Mouse (Mus musculus): ENCODE data around the gene Cdca5.
"Not testable (repeated sequence)": the region's sequence is repeated elsewhere in the genome, so short reads cannot be mapped to it uniquely, and the experiment has no call there.

The Cdca5 gene

DNA sequence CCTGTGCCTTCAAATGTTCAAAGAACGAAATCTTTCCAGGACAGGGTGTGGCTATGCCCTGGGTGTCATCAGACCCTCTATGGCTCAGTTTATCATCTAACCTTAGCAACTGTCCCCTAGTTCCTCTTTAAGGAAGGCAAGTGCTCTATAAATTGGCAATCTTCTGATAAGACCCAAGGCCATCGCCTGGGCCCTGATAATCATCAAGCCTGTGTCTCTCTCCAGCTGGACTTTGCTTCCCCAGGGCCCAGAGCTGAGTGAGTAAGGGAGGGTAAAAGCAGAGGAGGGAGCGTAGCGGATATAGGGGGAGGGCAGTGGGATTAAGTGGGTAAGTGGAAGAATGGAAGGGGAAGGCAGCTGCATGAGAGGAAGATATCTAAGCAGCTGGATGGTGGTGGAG lies 19.7 kb downstream of the Cdca5 start:
- DNase-seq (ENCODE audit: low read depth): no peak

DNA sequence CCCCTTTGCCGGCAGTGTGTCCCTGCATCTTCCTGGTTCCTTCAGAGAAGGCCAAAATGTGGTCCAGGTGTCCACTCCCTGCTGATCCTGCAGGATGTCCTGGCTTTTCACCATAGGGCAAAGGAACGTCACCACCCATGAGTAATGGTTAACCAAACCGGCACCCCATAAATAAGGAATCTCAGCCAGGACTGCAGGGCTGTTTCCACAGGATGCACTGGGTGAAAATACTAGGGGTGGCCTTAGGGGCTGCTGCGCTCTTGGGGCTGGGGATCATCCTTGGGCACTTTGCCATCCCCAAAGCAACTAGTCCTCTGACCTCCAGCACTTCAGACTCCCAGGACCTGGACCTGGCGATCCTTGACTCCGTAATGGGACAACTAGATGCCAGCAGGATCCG lies 20.8 kb downstream of the Cdca5 start, which contains the start of gene Naaladl1:
Gene Naaladl1, plus strand, starts transcription at position 197 of the 400 bp plus-strand sequence.
- no peak for DNase-seq (ENCODE audit: low read depth)

DNA sequence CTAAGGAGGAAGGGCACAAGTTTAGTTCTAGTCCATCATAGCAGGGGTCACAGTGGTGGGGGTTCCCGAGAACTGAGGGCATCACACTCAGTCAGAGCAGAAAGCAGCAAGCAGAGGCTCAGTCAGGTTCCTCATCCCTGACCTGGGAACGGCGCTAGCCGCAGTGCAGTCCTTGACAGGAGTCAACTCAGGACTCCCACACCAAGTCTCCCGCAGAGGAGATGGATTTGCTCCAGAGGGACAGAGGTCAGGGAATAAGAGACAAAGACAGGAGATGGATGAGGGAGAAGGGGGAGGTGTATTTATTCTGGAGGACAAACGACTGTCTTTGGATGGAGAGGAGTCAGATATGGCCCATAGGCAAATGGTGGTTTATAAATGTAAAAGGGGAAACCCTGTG lies 28.3 kb downstream of the Cdca5 start:
- DNase-seq (ENCODE audit: low read depth): no peak

DNA sequence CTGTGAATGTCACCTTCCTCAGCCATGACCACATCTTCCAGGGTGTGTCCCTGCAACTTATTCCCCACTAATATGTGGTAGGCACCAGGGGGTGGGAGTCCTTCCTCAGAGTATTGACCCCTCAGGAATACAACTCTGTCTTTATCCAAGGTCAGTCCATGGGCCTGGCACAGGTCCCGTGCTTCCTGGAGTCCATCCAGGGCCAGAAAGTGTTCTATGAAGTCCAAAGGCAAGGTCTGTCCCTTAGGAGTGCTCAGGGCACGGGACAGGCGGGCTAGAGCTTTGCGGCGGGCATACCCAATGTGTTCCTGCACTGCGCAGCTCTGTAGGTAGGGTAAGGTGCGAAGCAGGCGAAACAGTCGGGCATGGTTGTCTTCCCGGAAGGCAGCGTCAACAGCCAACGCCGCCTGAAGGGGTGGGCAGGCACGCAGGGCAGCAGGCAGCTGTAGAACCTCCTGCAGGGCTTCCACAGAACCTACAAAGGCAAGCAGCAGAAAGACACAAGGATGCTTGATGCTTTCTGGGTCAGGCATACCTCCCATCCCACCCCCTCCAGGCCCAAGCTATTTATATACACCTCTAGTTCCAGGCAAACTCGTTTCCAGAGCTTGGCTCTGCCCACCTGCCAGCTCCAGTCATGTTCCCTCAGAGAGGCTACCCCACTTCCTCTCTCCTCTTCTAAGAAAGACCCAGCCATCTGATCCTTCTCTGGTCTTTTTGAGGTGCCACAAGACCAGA lies 31.5 kb downstream of the Cdca5 start:
- no peak for DNase-seq (ENCODE audit: low read depth)

DNA sequence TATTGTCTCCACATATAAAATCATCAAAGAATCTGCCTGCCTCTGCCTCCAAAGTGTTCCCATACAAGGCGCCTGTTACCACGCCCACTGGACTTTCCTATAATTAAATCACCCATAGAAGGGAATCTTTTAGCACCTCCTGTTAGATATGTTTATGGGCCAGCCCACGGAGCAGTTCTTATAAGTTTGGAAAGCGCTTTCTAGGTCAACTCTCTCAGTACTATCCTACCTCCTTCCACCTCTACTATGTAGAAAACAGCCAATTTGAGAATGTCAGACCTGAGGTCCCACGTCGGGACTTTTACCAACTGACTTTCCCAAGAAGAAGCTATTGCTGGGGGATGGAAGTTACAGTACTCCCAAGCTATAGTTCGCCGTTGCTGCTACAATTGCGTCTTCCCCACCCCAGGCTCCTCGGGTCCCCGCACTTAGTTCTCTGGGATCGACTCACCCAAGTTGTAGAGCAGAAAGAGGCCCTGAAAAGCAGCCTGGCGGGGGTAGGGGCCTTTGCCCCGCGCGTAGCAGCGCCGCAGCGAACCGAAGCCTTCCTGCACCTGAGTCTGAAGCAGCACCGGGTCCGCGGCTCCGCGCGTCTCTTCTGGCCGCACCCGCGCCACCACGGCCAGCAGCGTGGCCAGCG lies 32.7 kb downstream of the Cdca5 start:
- DNase-seq (ENCODE audit: low read depth): no peak

DNA sequence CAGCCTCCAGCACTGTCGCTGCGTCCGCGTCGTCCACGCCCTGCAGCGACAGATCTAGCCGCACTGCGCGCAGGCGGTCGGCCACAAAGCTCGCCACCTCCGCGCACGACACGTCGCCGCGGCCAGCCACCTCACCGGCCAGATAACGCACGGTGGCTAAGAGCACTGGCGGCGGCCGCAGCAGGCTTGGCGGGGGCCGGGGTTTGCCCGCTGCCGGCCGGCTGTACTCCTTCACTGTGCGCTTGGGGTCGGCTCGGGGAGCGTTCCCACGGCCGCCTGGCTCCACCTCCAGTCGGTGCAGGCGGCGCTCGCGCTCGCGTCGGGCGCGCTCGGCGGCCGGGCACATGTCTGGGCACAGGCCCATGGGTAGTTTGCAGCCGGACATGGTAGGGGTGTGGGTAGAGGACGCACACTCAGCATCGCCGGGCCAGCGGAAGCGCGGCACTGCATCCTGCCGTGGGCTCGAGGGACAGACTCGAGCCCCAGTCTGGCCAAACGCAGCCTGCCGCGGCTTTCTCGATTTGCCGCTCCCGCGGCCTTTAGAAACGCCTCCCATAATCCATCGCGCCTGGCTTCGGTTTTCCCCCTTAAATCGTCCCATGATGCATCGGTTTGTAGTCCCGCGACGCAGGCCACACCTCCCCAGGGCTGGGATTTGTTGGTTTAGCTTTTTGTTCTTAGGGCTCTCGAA lies 33.3 kb downstream of the Cdca5 start, which contains the start of gene Sac3d1:
Gene Sac3d1, minus strand, starts transcription at position 665 of the 691 bp plus-strand sequence.
- peak; percentile 92 for DNase-seq (ENCODE audit: low read depth)

DNA sequence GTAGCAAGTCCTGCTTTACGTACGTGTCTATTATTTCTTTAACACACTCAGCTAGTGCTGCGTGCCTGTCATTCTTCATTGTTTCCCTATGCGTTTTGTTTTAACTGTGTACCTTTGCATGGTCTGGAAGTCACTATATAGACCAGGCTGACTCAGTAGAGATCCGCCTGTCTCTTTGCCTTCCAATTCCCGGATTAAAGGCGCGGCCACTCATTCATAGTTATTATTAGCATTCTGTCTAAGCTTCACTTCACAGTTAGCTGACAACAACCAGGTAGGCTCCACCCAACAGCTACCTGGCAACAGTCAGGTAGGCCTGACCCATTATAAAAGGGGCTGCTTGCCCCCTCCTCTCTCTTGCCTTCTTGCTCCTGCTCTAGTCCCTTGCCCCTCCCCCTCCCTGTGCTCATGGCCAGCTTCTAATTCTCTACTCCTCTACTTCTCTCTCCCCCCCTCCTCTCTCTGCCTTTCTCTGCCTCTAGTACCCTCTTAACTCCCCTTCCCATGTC lies 33.9 kb downstream of the Cdca5 start:
- no peak for DNase-seq (ENCODE audit: low read depth)

DNA sequence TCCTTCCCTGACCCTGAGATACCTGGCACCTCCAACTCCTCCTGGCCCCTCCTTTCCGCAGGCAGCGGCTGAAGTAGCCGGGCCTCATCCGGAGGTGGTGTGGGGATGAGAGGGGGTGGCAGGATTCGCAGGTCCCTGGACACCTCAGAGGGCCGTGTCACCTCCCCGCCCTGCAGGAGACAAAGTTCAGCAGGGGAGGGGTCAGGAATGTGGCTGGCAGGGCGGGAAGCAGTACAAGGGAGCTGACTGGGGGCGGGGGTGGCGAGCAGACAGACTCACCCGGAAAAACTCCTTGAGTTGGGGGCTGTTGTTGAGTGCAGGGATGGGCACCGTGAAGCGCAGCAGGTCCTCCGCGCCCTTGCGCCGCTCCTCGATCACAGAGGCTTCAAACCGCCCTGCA lies 37.0 kb downstream of the Cdca5 start:
- no peak for DNase-seq (ENCODE audit: low read depth)

DNA sequence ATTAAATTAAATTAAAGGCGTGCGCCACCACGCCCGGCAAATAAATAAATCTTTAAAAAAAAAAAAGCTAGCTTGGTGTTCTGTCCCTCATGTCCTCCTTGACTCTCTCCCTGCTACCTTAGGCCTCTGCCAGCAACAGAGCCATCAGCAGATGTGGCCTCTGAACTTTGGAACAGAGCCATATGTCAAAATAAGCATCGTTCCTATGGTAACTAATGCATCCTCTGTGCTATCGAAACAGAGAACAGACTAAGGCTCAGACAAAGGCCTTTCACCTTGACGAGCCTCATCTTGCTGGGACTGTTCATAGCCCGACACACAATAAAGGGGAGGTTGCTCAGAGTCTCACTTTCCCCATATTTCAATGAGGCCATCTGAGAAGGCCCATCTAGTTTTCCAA lies 38.5 kb downstream of the Cdca5 start:
- DNase-seq (ENCODE audit: low read depth): no peak

DNA sequence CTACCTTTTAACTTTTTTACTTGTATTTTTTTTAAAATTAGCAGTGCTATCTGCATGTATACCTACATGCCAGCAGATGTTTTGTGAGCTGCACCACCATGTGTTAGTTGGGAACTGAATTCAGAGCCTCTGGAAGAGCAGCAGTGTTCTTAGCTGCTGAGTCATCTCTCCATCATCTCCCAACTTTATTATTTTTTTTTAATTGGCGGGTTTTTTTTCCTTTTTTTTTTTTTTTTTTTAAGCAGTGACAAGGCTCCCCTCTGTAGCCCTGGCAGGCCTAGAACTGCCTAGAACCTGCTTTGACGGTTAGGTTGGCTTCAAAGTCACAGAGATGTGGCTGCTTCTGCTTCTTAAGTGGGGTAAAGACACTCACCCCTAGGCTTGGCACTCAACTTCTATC lies 40.1 kb downstream of the Cdca5 start:
- DNase-seq (ENCODE audit: low read depth): no peak

DNA sequence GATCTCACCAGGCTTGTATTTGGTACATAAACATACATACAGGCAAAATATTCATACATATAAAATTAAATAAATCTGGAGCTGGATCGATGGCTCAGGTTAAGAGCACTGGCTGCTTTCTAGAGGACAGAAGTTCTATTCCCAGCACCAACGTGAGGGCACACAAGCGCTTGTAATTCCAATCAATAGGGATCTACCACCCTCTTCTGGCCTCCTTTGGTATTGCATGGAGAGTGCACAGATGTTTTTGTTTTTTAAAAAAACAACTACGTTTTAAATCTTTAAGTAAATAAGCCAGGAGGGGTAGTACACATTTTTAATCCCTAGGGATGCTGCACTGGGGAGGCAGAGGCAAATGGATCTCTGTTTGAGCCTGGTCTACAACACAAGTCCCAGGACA lies 41.5 kb downstream of the Cdca5 start:
- peak; percentile 71 for DNase-seq (ENCODE audit: low read depth)

DNA sequence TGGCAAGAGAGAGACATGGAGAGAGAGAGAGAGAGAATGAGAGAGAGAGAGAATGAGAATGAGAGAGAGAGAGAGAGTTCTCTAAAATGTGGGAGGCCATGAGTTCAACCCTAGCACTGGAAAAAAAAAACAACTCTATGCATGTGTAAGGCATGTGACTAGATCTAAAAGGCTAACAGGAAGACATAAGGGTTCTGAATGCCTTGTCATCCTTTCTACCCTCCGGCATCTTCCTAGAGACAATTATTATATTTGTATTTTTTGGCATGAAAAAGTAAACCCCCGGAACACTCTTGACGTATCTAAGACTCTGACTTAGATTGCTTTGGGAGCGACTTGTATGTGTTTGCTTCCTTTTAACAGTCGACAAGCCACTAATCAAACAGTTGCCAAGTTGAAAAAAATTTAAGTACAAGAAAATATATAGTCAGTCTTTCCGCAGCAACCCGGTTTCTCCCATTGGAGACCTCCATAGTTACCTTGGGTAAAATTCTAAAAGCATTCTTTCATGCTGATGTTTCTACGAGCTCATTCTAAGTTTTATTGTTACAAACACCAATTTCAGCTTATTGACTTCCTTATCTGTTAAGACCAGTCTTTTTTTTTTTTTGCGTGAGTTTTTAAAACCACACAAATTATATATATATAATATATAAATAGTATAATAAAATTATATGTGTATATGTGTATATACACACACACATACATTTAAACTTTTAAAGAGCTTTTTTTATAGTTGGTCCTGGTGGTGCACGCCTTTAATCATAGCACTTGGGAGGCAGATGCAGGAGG lies 42.2 kb downstream of the Cdca5 start:
- DNase-seq (ENCODE audit: low read depth): no peak

DNA sequence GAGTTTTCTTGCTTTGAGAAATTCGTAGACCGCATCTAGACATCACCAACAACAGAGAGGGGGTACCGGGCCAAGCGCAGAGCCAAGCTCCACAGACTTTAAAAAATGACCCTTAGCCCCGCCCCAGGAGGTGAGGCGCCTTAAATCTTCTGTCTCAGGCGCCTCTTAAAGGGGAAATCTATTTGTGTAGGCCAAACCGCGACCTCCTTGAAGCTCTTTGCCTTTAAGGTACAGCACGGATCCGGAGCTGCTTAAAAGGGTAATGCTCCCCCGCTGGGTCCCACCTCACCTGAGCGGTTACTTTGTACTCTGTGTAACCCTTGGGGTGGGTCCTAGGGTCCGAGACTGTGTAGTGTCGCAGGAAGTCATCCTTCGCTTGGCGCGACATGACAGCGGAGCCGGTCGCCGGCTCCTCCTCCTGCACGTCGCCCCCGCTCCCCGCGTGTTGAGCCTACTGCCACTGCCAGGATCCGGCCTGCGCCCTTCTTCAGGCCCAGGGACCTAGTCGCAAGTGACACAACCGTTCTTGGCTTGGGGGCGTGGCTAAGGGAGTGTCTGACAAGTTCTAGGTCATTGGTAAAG lies 43.1 kb downstream of the Cdca5 start, which contains the start of gene Snx15:
Gene Snx15, minus strand, starts transcription at position 545 of the 582 bp plus-strand sequence.
- DNase-seq (ENCODE audit: low read depth): peak; percentile 96

DNA sequence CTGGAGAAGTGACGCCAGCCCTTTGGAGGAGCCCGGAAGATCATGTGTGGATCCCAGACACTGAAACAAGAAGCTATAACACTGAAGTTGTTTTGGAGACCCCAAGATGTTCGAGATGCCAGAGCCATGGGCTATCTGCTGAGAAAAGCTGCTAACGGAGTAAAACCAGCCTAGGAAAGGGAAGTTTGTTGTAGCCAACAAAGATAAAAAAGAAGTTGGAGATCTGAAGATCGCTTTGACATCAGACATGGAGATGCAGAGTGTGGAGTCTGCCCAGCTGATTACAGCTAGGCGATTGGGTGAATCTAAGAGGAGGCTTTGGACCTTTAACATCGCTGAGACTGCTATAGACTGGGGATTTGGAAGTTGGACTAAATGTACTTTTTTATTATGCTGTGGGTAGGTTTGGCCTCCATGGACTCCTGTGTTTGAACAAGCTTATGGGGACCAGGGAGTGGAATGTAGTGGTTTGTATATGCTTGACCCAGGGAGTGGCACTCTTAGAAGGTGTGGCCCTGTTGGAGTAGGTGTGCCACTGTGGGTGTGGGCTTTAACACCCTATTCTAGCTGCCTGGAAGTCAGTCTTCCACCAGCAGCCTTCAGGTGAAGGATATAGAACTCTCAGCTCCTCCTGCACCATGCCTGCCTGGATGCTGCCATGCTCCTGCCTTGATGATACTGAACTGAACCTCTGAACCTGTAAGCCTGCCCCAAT lies 45.8 kb downstream of the Cdca5 start:
- not testable (repeated sequence) for DNase-seq (ENCODE audit: low read depth)

DNA sequence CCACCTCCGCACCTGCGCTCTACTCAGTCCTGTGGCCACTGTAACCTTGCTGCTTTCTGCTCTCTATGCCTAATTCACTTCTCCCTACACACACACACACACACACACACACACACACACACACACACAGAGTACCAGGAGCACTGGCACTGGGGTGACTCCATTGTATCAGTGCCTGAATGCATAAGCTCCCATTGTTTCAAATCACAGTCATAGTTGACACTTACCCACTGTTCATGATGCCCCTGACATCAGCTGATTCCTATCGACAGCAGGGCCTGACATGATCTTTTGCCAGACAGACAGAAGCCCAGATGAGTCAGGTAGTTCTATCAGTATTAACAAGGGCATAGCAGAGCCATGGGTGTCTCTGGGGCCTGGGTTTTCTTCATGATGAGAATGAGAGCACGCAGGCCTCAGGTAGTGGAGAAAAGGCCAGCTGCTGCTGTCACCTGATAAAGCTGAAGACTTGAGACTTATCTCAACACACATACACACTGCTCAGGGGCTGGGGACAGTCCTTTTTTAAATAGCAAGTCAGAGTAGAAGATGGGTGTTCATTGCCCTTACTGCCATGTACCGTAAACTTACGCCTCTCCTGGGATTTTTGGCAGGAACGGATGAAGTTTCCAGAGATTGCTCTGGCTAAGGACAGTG lies 47.5 kb downstream of the Cdca5 start:
- peak; percentile 70 for DNase-seq (ENCODE audit: low read depth)

DNA sequence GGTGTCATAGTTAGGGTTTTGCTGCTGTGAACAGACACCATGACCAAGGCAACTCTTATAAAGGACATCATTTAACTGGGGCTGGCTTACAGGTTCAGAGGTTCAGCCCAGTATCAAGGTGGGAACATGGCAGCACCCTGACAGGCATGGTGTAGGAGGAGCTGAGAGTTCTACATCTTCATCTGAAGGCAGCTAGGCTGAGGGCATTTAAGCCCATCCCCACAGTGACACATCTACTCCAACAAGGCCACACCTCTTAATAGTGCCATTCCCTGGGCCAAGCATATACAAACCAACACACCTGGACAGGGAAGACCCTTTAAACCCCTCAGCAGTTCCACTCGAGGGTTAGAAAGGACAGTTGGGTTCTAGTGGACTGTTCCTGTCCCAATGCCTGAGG lies 48.4 kb downstream of the Cdca5 start:
- not testable (repeated sequence) for DNase-seq (ENCODE audit: low read depth)

DNA sequence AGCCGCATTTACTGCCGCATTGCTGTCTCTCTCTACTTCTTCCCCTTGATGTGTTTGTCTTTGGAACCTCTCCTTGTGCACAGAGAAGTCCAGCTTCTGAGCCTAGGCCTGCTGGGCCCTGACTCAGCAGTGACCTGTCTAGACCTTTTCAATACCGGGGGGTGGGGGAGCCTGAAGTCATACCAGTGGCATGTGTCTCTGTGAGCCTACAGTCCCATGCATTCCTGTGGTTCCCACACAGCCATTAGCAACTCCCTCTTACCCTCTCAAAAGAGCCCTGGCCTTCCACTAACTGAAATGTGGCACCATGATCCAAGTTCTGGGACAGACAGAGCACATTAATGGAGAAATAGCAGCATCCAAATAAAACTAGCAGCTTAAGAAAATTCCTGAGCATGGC lies 51.6 kb downstream of the Cdca5 start:
- DNase-seq (ENCODE audit: low read depth): no peak

DNA sequence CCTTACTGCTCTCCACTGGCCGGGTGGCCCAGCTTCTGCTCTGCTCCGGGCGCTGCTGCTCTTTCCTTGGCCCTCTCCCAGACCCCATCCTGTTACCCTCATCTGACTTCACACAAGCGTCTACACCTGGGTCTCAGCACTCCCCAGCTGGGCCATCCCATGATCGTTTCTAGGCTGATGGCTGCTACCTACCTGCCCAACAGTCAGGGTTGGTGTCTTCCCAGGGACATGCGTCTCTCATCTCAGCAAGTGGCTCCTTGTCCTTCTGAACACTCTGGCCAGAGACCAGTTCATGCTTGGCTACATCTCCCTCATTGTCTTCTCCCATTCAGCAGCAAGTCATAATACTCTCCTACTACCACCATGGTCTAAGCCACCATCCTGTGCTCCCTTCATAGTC lies 54.9 kb downstream of the Cdca5 start:
- no peak for DNase-seq (ENCODE audit: low read depth)

DNA sequence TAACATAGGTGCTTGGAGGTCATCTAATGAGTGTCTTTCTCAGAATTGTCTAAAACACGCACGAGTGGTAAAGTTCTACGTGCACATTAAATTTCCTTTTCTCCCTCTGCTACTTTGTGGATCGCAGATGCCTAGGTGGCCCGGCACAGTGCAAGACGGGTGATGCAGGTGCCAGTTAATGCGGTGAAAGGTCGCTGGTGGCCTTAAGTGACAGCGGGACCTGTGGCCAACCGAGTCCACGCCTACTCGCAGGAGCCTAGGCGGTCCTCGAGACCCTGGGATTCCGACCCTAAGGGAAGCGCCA lies 55.5 kb downstream of the Cdca5 start:
- no peak for DNase-seq (ENCODE audit: low read depth)

DNA sequence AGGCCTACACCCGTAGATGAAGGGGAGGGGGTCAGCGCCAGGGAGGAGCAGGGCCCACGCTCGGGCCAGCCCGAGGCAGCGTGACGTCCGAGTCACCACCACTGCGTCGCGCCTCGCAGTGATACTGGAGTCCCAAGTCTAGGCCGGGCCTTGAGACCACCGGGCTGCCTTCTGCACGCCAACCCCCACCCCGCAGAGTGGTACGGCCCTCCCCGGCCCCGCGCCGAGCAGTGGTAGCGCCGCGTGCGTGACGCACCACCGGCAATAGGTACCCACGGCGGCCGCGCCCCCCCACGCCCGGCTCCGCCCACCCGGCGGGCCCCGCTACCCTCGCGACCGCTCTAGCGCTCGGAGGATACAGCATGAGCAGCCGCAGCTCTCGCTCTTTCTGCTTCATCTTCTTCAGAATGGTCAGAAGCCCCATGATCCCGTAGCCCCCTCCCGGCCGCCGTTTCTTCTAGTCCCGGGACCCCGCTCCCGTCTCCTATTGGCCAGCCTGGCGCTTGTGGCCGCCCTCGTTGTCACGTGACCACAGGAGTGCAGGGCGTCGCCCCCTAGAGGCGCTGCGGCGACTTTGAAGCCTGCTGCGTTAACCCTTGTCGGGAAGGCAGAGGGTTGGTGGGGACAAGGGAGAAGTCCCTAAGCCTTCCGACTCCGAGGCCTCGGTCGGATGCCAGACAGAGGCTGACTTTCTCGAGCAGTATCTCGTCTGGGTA lies 56.1 kb downstream of the Cdca5 start, which contains the start of gene Batf2:
Gene Batf2, plus strand, starts transcription at position 306 of the 716 bp plus-strand sequence.
- peak; percentile 88 for DNase-seq (ENCODE audit: low read depth)
